Mouse (Mus musculus): ENCODE results near the gene Wrnip1. TPM values are rescaled to one million over a fixed set of nuclear protein-coding genes. Genes with fewer than 3 reads are reported as not detected.

Wrnip1 gene
- polyA plus RNA-seq, 1 experiment from 2014 or later, result 14.5 TPM

DNA sequence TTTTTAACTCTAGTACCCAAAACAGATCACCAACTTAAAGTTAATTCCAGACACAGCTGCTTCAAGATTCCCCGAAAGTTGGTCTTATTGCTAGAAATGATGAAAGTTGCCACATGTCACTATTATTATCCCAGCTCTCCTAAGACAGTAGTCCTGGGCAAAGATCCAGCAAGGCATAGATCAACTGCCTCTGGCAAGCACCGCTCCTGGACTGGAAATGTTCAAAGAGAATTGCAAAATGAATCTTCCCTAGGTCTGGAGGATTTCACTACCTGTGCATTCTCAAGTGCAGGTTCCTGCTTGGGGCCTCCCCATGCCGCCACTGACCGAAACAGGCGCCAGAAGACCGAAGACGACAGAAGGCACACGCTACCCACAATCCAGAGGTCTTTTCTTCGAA, 25.9 kb upstream of the Wrnip1 start:
- no peaks in the 10 kb centered on the region for H3K9me3 ChIP-seq (replicated peaks; ENCODE audit: control insufficient read depth, low read length)
- H3K27ac ChIP-seq (replicated peaks; ENCODE audit: low read depth, low read length), result no peak overlapping the region
- H3K4me3 ChIP-seq (ENCODE audit: low read depth, low read length), result no peak overlapping the region
- ATAC-seq (replicated peaks; ENCODE audit: insufficient number of reproducible peaks, low FRiP score, low TSS enrichment, low read depth) (no peak), DNase-seq (ENCODE audit: low spot score) (no peak)
- H3K27me3 ChIP-seq (ENCODE audit: control insufficient read depth, insufficient read depth, low read length), result no peaks in the 10 kb centered on the region
- WGBS, result 94% methylated on average over 9 of the region's 9 CpGs
- H3K4me1 ChIP-seq (ENCODE audit: control insufficient read depth, insufficient read depth, low read length), result no peaks in the 10 kb centered on the region; the same call in 1 of the 2 replicates
- H3K4me2 ChIP-seq (ENCODE audit: low read depth, low read length), result no peak overlapping the region
- H3K36me3 ChIP-seq (replicated peaks; ENCODE audit: control insufficient read depth, insufficient read depth, low read depth, low read length), result no peaks in the 10 kb centered on the region
- H3K9ac ChIP-seq (replicated peaks; ENCODE audit: low read length), result no peak overlapping the region

- ATAC-seq (replicated peaks; ENCODE audit: insufficient number of reproducible peaks, low FRiP score, low TSS enrichment, low read depth) (no peak), DNase-seq (ENCODE audit: low spot score) (peak; percentile 9)
- Histone ChIP-seq H3K36me3 (replicated peaks; ENCODE audit: control insufficient read depth, insufficient read depth, low read depth, low read length) (no peaks in the 10 kb centered on the region), H3K4me2 (ENCODE audit: low read depth, low read length) (no peak overlapping the region), H3K27me3 (ENCODE audit: control insufficient read depth, insufficient read depth, low read length) (no peaks in the 10 kb centered on the region), H3K27ac (replicated peaks; ENCODE audit: low read depth, low read length) (no peak overlapping the region), H3K9ac (replicated peaks; ENCODE audit: low read length) (no peak overlapping the region), H3K4me1 (ENCODE audit: control insufficient read depth, insufficient read depth, low read length) (no peaks in the 10 kb centered on the region; the same call in 1 of the 2 replicates), H3K4me3 (ENCODE audit: low read depth, low read length) (no peak overlapping the region), H3K9me3 (replicated peaks; ENCODE audit: control insufficient read depth, low read length) (no peaks in the 10 kb centered on the region)
- WGBS, result 69% methylated on average over 10 of the region's 10 CpGs
Measured at GRCm38 (mm10) chr13:32776350-32776749, 25.5 kb upstream of the Wrnip1 start.

DNA sequence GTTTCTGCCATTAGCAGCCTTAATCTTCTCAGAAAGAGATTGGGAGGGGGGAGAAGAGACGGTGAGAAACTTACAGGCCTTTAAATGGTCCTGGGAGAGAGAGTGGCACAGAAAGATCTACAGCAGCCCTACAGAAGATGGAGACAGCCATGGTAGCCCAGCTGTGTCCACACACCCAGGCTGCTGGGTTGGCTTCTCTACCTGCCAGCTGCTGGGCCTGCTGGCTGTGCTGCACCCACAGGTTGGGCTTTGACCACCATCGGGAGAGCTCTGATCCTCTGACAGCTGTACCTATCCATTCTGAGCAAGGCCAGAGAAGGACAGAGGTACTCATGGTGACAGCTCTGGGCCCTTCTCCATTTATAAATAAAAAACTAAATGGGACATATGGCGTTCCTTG, 23.0 kb upstream of the Wrnip1 start:
- Histone ChIP-seq H3K27me3 (ENCODE audit: control insufficient read depth, insufficient read depth, low read length) (no peaks in the 10 kb centered on the region), H3K9ac (replicated peaks; ENCODE audit: low read length) (no peak overlapping the region), H3K9me3 (replicated peaks; ENCODE audit: control insufficient read depth, low read length) (no peaks in the 10 kb centered on the region), H3K27ac (replicated peaks; ENCODE audit: low read depth, low read length) (no peak overlapping the region), H3K36me3 (replicated peaks; ENCODE audit: control insufficient read depth, insufficient read depth, low read depth, low read length) (no peaks in the 10 kb centered on the region), H3K4me2 (ENCODE audit: low read depth, low read length) (no peak overlapping the region), H3K4me1 (ENCODE audit: control insufficient read depth, insufficient read depth, low read length) (no peaks in the 10 kb centered on the region; the same call in 1 of the 2 replicates), H3K4me3 (ENCODE audit: low read depth, low read length) (no peak overlapping the region)
- DNase-seq (ENCODE audit: low spot score) (no peak), ATAC-seq (replicated peaks; ENCODE audit: insufficient number of reproducible peaks, low FRiP score, low TSS enrichment, low read depth) (no peak)
- WGBS, result 63% methylated on average over 3 of the region's 3 CpGs

GRCm38 (mm10) chr13:32783055-32783454, 18.8 kb upstream of the Wrnip1 start:
- no peak overlapping the region for H3K4me2 ChIP-seq (ENCODE audit: low read depth, low read length)
- 65% methylated on average over 5 of the region's 5 CpGs for WGBS
- H3K4me3 ChIP-seq (ENCODE audit: low read depth, low read length), result no peak overlapping the region
- no peaks in the 10 kb centered on the region for H3K36me3 ChIP-seq (replicated peaks; ENCODE audit: control insufficient read depth, insufficient read depth, low read depth, low read length)
- H3K27ac ChIP-seq (replicated peaks; ENCODE audit: low read depth, low read length), result no peak overlapping the region
- ATAC-seq (replicated peaks; ENCODE audit: insufficient number of reproducible peaks, low FRiP score, low TSS enrichment, low read depth) (no peak), DNase-seq (ENCODE audit: low spot score) (peak; percentile 36)
- no peaks in the 10 kb centered on the region for H3K4me1 ChIP-seq (ENCODE audit: control insufficient read depth, insufficient read depth, low read length)
- no peaks in the 10 kb centered on the region for H3K27me3 ChIP-seq (ENCODE audit: control insufficient read depth, insufficient read depth, low read length)
- no peak overlapping the region for H3K9ac ChIP-seq (replicated peaks; ENCODE audit: low read length)
- H3K9me3 ChIP-seq (replicated peaks; ENCODE audit: control insufficient read depth, low read length), result no peaks in the 10 kb centered on the region

GRCm38 (mm10) chr13:32783816-32784215, 18.0 kb upstream of the Wrnip1 start, which contains the start of gene Mylk4:
Gene Mylk4, minus strand, starts transcription at chr13:32783954.
- H3K27me3 ChIP-seq (ENCODE audit: control insufficient read depth, insufficient read depth, low read length), result no peaks in the 10 kb centered on the region
- no peaks in the 10 kb centered on the region for H3K9me3 ChIP-seq (replicated peaks; ENCODE audit: control insufficient read depth, low read length)
- 85% methylated on average over 8 of the region's 8 CpGs for WGBS
- no peak for DNase-seq (ENCODE audit: low spot score)
- H3K27ac ChIP-seq (replicated peaks; ENCODE audit: low read depth, low read length), result no peak within 1 kb of the TSS
- H3K36me3 ChIP-seq (replicated peaks; ENCODE audit: control insufficient read depth, insufficient read depth, low read depth, low read length), result no peaks in the 10 kb centered on the region
- no peak for ATAC-seq (replicated peaks; ENCODE audit: insufficient number of reproducible peaks, low FRiP score, low TSS enrichment, low read depth)
- no peak within 1 kb of the TSS for H3K4me3 ChIP-seq (ENCODE audit: low read depth, low read length)
- H3K4me2 ChIP-seq (ENCODE audit: low read depth, low read length), result no peak within 1 kb of the TSS
- no peak within 1 kb of the TSS for H3K9ac ChIP-seq (replicated peaks; ENCODE audit: low read length)
- H3K4me1 ChIP-seq (ENCODE audit: control insufficient read depth, insufficient read depth, low read length), result no peaks in the 10 kb centered on the region

DNA sequence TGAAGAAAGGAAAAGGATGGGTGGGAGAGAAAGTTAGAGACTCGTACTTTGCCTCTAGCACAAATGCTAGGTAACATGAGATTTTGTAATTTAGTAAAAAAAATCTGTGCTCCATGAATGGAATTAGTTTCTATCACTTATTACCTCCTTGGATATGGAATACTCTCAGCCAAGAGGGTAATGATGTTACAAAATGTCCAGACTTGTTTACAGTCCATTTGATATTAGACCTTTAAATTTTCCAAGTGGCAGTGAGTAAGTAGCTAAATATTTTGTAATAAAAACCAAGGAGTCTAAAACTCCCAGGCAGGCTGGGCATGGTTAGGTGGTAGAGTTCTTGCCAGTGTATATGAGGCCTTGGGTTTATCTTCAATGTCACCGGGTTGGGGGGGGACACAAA, 14.3 kb upstream of the Wrnip1 start:
- no peak overlapping the region for H3K27ac ChIP-seq (replicated peaks; ENCODE audit: low read depth, low read length)
- DNase-seq (ENCODE audit: low spot score), result no peak
- no peaks in the 10 kb centered on the region for H3K36me3 ChIP-seq (replicated peaks; ENCODE audit: control insufficient read depth, insufficient read depth, low read depth, low read length)
- 69% methylated on average over 2 of the region's 2 CpGs for WGBS
- no peak overlapping the region for H3K4me2 ChIP-seq (ENCODE audit: low read depth, low read length)
- no peaks in the 10 kb centered on the region for H3K27me3 ChIP-seq (ENCODE audit: control insufficient read depth, insufficient read depth, low read length)
- ATAC-seq (replicated peaks; ENCODE audit: insufficient number of reproducible peaks, low FRiP score, low TSS enrichment, low read depth), result no peak
- no peaks in the 10 kb centered on the region for H3K9me3 ChIP-seq (replicated peaks; ENCODE audit: control insufficient read depth, low read length)
- H3K4me3 ChIP-seq (ENCODE audit: low read depth, low read length), result no peak overlapping the region
- no peak overlapping the region for H3K9ac ChIP-seq (replicated peaks; ENCODE audit: low read length)
- no peaks in the 10 kb centered on the region for H3K4me1 ChIP-seq (ENCODE audit: control insufficient read depth, insufficient read depth, low read length)

DNA sequence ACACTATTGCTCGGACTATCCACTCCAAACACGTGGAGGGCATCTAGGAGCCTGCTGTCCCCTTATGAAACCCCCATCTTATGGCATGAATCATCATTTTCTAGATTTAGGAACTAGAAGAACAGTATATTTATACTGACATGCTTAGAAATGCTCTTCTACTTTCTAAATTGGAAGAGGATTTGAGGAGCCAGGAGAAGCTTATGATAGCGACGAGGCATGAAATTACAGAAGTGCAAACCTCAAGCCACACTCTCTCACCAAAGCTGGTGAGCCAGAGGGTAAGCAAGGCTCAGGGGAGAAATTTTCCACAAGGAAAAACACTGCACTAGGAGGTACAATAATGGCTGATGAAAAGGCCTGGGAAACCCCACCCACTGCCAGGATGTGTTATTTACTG, 12.1 kb upstream of the Wrnip1 start:
- no peaks in the 10 kb centered on the region for H3K27me3 ChIP-seq (ENCODE audit: control insufficient read depth, insufficient read depth, low read length)
- no peaks in the 10 kb centered on the region for H3K36me3 ChIP-seq (replicated peaks; ENCODE audit: control insufficient read depth, insufficient read depth, low read depth, low read length)
- H3K9me3 ChIP-seq (replicated peaks; ENCODE audit: control insufficient read depth, low read length), result no peaks in the 10 kb centered on the region
- H3K4me3 ChIP-seq (ENCODE audit: low read depth, low read length), result no peak overlapping the region
- ATAC-seq (replicated peaks; ENCODE audit: insufficient number of reproducible peaks, low FRiP score, low TSS enrichment, low read depth) (no peak), DNase-seq (ENCODE audit: low spot score) (no peak)
- no peak overlapping the region for H3K9ac ChIP-seq (replicated peaks; ENCODE audit: low read length)
- H3K4me2 ChIP-seq (ENCODE audit: low read depth, low read length), result no peak overlapping the region
- H3K27ac ChIP-seq (replicated peaks; ENCODE audit: low read depth, low read length), result no peak overlapping the region
- 82% methylated on average over 4 of the region's 4 CpGs for WGBS
- H3K4me1 ChIP-seq (ENCODE audit: control insufficient read depth, insufficient read depth, low read length), result no peaks in the 10 kb centered on the region

- Histone ChIP-seq H3K36me3 (replicated peaks; ENCODE audit: control insufficient read depth, insufficient read depth, low read depth, low read length) (no peaks in the 10 kb centered on the region), H3K9ac (replicated peaks; ENCODE audit: low read length) (no peak overlapping the region), H3K4me2 (ENCODE audit: low read depth, low read length) (no peak overlapping the region), H3K27me3 (ENCODE audit: control insufficient read depth, insufficient read depth, low read length) (no peaks in the 10 kb centered on the region), H3K4me3 (ENCODE audit: low read depth, low read length) (no peak overlapping the region), H3K27ac (replicated peaks; ENCODE audit: low read depth, low read length) (no peak overlapping the region), H3K9me3 (replicated peaks; ENCODE audit: control insufficient read depth, low read length) (no peaks in the 10 kb centered on the region), H3K4me1 (ENCODE audit: control insufficient read depth, insufficient read depth, low read length) (no peaks in the 10 kb centered on the region)
- no peak for DNase-seq (ENCODE audit: low spot score)
- WGBS, result 57% methylated on average over 2 of the region's 2 CpGs
- no peak for ATAC-seq (replicated peaks; ENCODE audit: insufficient number of reproducible peaks, low FRiP score, low TSS enrichment, low read depth)
Measured at GRCm38 (mm10) chr13:32794619-32795018, 7.2 kb upstream of the Wrnip1 start.
